Mouse (Mus musculus): ENCODE data around the gene Lpp. TPM values are rescaled to one million over a fixed set of nuclear protein-coding genes. Genes with fewer than 3 reads are reported as not detected.

Gene Lpp
- polyA plus RNA-seq, 1 experiment from 2014 or later: 37.9 TPM

- Histone ChIP-seq H3K4me3 (no peak overlapping the region), H3K9ac (no peak overlapping the region), H3K4me2 (no peak overlapping the region), H3K27me3 (replicated peaks) (no peaks in the 10 kb centered on the region), H3K36me3 (no peaks in the 10 kb centered on the region), H3K27ac (replicated peaks) (no peak overlapping the region), H3K4me1 (peaks cover 19% of the 10 kb centered on the region), H3K9me3 (no peaks in the 10 kb centered on the region)
- 57% methylated on average over 9 of the region's 9 CpGs for WGBS
- ATAC-seq (ENCODE audit: extremely low read depth, insufficient number of reproducible peaks, low FRiP score, low TSS enrichment): no peak
Observed at GRCm38 (mm10) chr16:24834536-24834935, 441.2 kb downstream of the Lpp start.

- no peak overlapping the region for H3K4me2 ChIP-seq
- 83% methylated on average over 5 of the region's 5 CpGs for WGBS
- no peaks in the 10 kb centered on the region for H3K9me3 ChIP-seq
- no peaks in the 10 kb centered on the region for H3K27me3 ChIP-seq (replicated peaks)
- peaks cover 16% of the 10 kb centered on the region for H3K4me1 ChIP-seq
- H3K27ac ChIP-seq (replicated peaks): no peak overlapping the region
- ATAC-seq (ENCODE audit: extremely low read depth, insufficient number of reproducible peaks, low FRiP score, low TSS enrichment): no peak
- H3K36me3 ChIP-seq: no peaks in the 10 kb centered on the region
- no peak overlapping the region for H3K4me3 ChIP-seq
- H3K9ac ChIP-seq: no peak overlapping the region
Observed at GRCm38 (mm10) chr16:24836550-24836949, 443.2 kb downstream of the Lpp start.

- no peak overlapping the region for H3K4me2 ChIP-seq
- no peaks in the 10 kb centered on the region for H3K36me3 ChIP-seq
- H3K4me1 ChIP-seq: peaks cover 9% of the 10 kb centered on the region
- ATAC-seq (ENCODE audit: extremely low read depth, insufficient number of reproducible peaks, low FRiP score, low TSS enrichment): no peak
- WGBS: 89% methylated on average over 1 of the region's 1 CpGs
- H3K4me3 ChIP-seq: no peak overlapping the region
- H3K27me3 ChIP-seq (replicated peaks): no peaks in the 10 kb centered on the region
- no peak overlapping the region for H3K27ac ChIP-seq (replicated peaks)
- H3K9me3 ChIP-seq: no peaks in the 10 kb centered on the region
- no peak overlapping the region for H3K9ac ChIP-seq
Observed at GRCm38 (mm10) chr16:24839018-24839417, 445.7 kb downstream of the Lpp start.

- Histone ChIP-seq H3K27ac (replicated peaks) (no peak overlapping the region), H3K27me3 (replicated peaks) (no peaks in the 10 kb centered on the region), H3K4me2 (no peak overlapping the region), H3K4me3 (no peak overlapping the region), H3K4me1 (peaks cover 9% of the 10 kb centered on the region), H3K9ac (no peak overlapping the region), H3K36me3 (peaks cover 3% of the 10 kb centered on the region), H3K9me3 (no peaks in the 10 kb centered on the region)
- WGBS: 69% methylated on average over 5 of the region's 5 CpGs
- ATAC-seq (ENCODE audit: extremely low read depth, insufficient number of reproducible peaks, low FRiP score, low TSS enrichment): no peak
Observed at GRCm38 (mm10) chr16:24840073-24840472, 446.8 kb downstream of the Lpp start.

GRCm38 (mm10) chr16:24846141-24846540, 452.8 kb downstream of the Lpp start:
- 63% methylated on average over 1 of the region's 1 CpGs for WGBS
- Histone ChIP-seq H3K4me1 (peaks cover 38% of the 10 kb centered on the region), H3K4me2 (no peak overlapping the region), H3K9ac (no peak overlapping the region), H3K9me3 (no peaks in the 10 kb centered on the region), H3K27me3 (replicated peaks) (no peaks in the 10 kb centered on the region), H3K36me3 (peaks cover 10% of the 10 kb centered on the region), H3K4me3 (no peak overlapping the region), H3K27ac (replicated peaks) (no peak overlapping the region)
- ATAC-seq (ENCODE audit: extremely low read depth, insufficient number of reproducible peaks, low FRiP score, low TSS enrichment): no peak

GRCm38 (mm10) chr16:24859509-24860140, 466.3 kb downstream of the Lpp start:
- H3K4me2 ChIP-seq: no peak overlapping the region

GRCm38 (mm10) chr16:24860445-24860844, 467.1 kb downstream of the Lpp start:
- H3K4me3 ChIP-seq: no peak overlapping the region
- no peaks in the 10 kb centered on the region for H3K4me1 ChIP-seq
- no peak overlapping the region for H3K9ac ChIP-seq
- no peaks in the 10 kb centered on the region for H3K36me3 ChIP-seq
- ATAC-seq (ENCODE audit: extremely low read depth, insufficient number of reproducible peaks, low FRiP score, low TSS enrichment): no peak
- 78% methylated on average over 7 of the region's 7 CpGs for WGBS
- H3K27me3 ChIP-seq (replicated peaks): no peaks in the 10 kb centered on the region
- H3K27ac ChIP-seq (replicated peaks): no peak overlapping the region
- H3K9me3 ChIP-seq: no peaks in the 10 kb centered on the region
- no peak overlapping the region for H3K4me2 ChIP-seq

More at GRCm38 (mm10) chr16:24859509-24860140, 466.3 kb downstream of the Lpp start:
- ATAC-seq (ENCODE audit: extremely low read depth, insufficient number of reproducible peaks, low FRiP score, low TSS enrichment): no peak
- no peaks in the 10 kb centered on the region for H3K9me3 ChIP-seq
- no peak overlapping the region for H3K27ac ChIP-seq (replicated peaks)
- no peak overlapping the region for H3K9ac ChIP-seq
- 77% methylated on average over 9 of the region's 9 CpGs for WGBS
- no peaks in the 10 kb centered on the region for H3K4me1 ChIP-seq
- H3K27me3 ChIP-seq (replicated peaks): no peaks in the 10 kb centered on the region
- H3K36me3 ChIP-seq: no peaks in the 10 kb centered on the region
- H3K4me3 ChIP-seq: no peak overlapping the region

GRCm38 (mm10) chr16:24861374-24861773, 468.1 kb downstream of the Lpp start:
- Histone ChIP-seq H3K27ac (replicated peaks) (no peak overlapping the region), H3K4me3 (no peak overlapping the region), H3K4me1 (no peaks in the 10 kb centered on the region), H3K9ac (no peak overlapping the region), H3K9me3 (no peaks in the 10 kb centered on the region), H3K4me2 (no peak overlapping the region), H3K36me3 (no peaks in the 10 kb centered on the region), H3K27me3 (replicated peaks) (no peaks in the 10 kb centered on the region)
- no peak for ATAC-seq (ENCODE audit: extremely low read depth, insufficient number of reproducible peaks, low FRiP score, low TSS enrichment)
- WGBS: 83% methylated on average over 5 of the region's 5 CpGs

- Histone ChIP-seq H3K36me3 (peaks cover 17% of the 10 kb centered on the region), H3K9ac (no peak overlapping the region), H3K9me3 (peaks cover 12% of the 10 kb centered on the region), H3K27me3 (replicated peaks) (no peaks in the 10 kb centered on the region), H3K27ac (replicated peaks) (no peak overlapping the region), H3K4me1 (peaks cover 26% of the 10 kb centered on the region), H3K4me2 (no peak overlapping the region), H3K4me3 (no peak overlapping the region)
- ATAC-seq (ENCODE audit: extremely low read depth, insufficient number of reproducible peaks, low FRiP score, low TSS enrichment): no peak
- 66% methylated on average over 4 of the region's 4 CpGs for WGBS
Observed at GRCm38 (mm10) chr16:24874235-24874634, 480.9 kb downstream of the Lpp start.

- Histone ChIP-seq H3K4me3 (no peak overlapping the region), H3K9ac (no peak overlapping the region), H3K27ac (replicated peaks) (no peak overlapping the region), H3K4me2 (no peak overlapping the region), H3K36me3 (peaks cover 10% of the 10 kb centered on the region), H3K27me3 (replicated peaks) (no peaks in the 10 kb centered on the region), H3K4me1 (peaks cover 26% of the 10 kb centered on the region), H3K9me3 (peaks cover 11% of the 10 kb centered on the region)
- 65% methylated on average over 1 of the region's 1 CpGs for WGBS
- no peak for ATAC-seq (ENCODE audit: extremely low read depth, insufficient number of reproducible peaks, low FRiP score, low TSS enrichment)
Observed at GRCm38 (mm10) chr16:24875661-24876060, 482.4 kb downstream of the Lpp start.

GRCm38 (mm10) chr16:24878977-24879376, 485.7 kb downstream of the Lpp start:
- Histone ChIP-seq H3K36me3 (no peaks in the 10 kb centered on the region), H3K9ac (no peak overlapping the region), H3K4me2 (no peak overlapping the region), H3K4me3 (no peak overlapping the region), H3K4me1 (peaks cover 25% of the 10 kb centered on the region), H3K9me3 (no peaks in the 10 kb centered on the region), H3K27ac (replicated peaks) (no peak overlapping the region), H3K27me3 (replicated peaks) (no peaks in the 10 kb centered on the region)
- no peak for ATAC-seq (ENCODE audit: extremely low read depth, insufficient number of reproducible peaks, low FRiP score, low TSS enrichment)
- 79% methylated on average over 4 of the region's 4 CpGs for WGBS

- Histone ChIP-seq H3K27me3 (replicated peaks) (no peaks in the 10 kb centered on the region), H3K4me3 (no peak overlapping the region), H3K4me2 (no peak overlapping the region), H3K27ac (replicated peaks) (no peak overlapping the region), H3K4me1 (peaks cover 23% of the 10 kb centered on the region), H3K36me3 (no peaks in the 10 kb centered on the region), H3K9ac (no peak overlapping the region), H3K9me3 (no peaks in the 10 kb centered on the region)
- 50% methylated on average over 8 of the region's 8 CpGs for WGBS
- ATAC-seq (ENCODE audit: extremely low read depth, insufficient number of reproducible peaks, low FRiP score, low TSS enrichment): no peak
Observed at GRCm38 (mm10) chr16:24880698-24881097, 487.4 kb downstream of the Lpp start.

Measured in heart, embryonic 13.5 days (tissue).